Mouse (Mus musculus) testis, adult 2 months (tissue): ENCODE measurements around the gene Slc8a1.

ENCODE experiments used
- CTCF ChIP-seq: fragments of 200-500 bp; IDR thresholded peaks from 2 replicates; pipeline ENCODE4 v1.5.1; 2012; ENCODE audit warnings: low read depth, mild to moderate bottlenecking, inconsistent platforms, low read length, moderate library complexity; ENCODE audit not compliant: control insufficient read depth, insufficient read depth, insufficient replicate concordance
- POLR2A ChIP-seq: fragments of 200-500 bp; IDR thresholded peaks from 2 replicates; pipeline ENCODE4 v1.6.1; 2012; ENCODE audit warnings: low read depth, mild to moderate bottlenecking, inconsistent platforms, low read length, moderate library complexity; ENCODE audit not compliant: control insufficient read depth

- no peak for TF ChIP-seq POLR2A
- no peak for TF ChIP-seq CTCF
Measured at GRCm38 (mm10) chr17:81377195-81377594, 361.0 kb downstream of the Slc8a1 start.
